Mouse (Mus musculus) c-Kit-positive CD71-positive TER-119-negative erythroid progenitor cells, embryonic 14.5 days (primary cell): Measurements from ENCODE around the gene Cfap70.

Source experiments
- DNase-seq: peaks from one replicate; pipeline ENCODE4 v3.0.0-alpha.2; 2013; ENCODE audit warnings: low read depth

Gene Cfap70

DNA sequence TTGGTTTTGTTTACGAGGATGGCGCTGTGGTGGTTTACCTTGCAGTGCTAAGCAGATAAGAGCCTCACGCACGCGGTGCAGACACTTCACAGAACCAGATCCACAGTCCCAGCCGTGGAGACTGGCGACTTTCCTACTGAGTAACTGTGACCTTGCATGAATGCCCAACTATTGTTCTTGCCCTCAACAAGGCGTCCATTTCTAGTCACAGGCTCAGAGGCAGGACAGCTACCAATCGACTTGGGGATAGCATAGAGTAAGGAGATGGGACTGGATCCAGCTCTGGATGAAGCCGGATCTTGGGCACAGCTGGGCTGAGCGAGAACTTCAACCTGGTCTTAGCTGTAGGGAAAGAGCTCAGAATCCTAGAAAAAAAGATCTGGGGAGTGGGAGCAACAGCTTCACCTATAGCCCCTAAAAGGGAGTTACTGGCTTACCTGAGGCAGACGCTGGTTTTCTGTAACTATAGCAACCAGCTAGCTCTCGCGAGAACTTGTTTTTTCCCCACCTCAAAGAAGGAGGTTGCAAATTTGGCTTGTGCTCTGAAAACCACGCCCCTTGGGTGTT, at the start of gene Cfap70:
Gene Cfap70 (minus strand): TSS at position 462 of the 567 bp plus-strand sequence.
- DNase-seq: peak; percentile 87

DNA sequence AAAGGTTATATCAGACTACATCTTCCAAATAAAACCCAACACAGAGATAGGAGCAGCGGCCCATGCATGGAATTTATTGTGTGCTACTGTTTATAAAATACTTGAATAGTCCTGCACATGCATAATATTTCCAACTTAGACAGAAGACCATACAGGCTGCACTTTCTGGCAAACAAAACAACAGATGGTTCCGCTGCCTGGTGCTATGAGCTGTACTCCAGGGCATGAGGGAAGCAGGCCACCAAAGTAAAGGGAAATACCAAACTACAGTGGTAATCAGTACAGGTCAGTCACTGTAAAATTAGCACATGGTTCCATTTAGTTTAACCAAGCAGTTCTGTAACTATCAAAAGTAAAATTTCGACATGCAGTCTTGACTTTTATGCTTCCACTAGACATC, 48.0 kb upstream of the Cfap70 start:
- DNase-seq: no peak

DNA sequence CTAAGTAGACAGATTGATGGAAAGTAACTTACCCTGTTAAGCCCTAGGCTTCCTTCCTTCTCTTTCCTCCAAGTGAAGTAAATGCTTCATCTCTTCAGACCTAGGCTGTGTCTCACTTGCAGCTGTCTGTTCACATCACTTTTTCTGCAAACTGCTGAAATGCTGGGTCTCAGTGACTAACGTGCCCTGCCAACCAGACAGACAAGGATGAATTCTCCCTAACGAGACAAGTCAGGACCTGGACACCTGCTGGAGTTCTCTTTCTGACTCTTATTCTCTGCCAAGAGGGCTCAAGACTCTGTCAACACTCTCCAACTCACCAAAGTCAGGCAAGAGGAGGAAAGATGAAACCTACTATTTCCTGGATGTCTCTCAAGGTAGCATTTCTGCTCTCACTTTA, 44.6 kb upstream of the Cfap70 start, which contains the start of gene Mss51:
Gene Mss51 (minus strand): TSS at position 299 of the 400 bp plus-strand sequence.
- DNase-seq: no peak

DNA sequence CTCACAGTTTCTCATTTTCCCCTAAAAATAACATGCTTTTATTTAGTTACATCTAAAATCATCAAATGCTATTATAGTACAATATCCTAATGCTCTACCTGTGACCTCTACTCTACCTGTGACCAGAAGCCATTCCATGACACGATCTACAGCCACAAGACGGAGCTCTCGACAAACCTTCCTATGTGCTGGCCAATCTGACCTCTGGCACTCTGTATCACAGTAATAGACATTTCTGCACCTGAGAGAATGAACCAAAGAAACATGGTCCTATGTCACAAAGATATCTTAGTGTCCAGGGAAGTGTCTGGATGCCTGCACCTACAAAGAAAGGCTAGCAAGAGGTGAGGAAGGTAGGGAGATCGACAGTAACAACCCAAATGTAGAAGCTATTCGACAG, 34.0 kb upstream of the Cfap70 start:
- no peak for DNase-seq

DNA sequence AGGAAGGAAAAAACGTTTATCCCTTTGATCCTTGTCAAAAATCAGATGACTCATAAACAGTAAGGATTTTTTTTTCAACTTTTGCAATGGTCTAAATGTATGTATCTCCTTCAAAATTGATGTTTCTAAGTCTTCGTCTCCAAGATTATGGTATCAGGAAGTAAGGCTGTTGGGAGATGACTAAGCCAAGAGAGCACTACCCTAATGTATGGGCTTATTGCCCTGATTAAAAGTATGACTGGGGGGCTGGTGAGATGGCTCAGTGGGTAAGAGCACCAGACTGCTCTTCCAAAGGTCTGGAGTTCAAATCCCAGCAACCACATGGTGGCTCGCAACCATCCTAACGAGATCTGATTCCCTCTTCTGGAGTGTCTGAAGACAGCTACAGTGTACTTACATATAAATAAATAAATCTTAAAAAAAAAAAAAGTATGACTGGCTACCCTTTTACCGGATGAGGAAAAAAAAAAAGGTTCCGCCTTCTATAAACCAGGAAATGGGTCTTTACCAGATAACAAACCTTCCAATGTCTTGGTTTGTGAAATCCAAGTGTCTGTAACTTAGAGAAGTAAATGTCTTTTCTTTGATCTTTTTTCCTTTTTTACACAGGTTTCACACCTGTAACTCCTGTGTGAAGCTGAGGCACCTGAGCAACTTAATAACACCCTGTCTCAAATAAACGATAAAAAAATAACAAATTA, 30.2 kb upstream of the Cfap70 start:
- DNase-seq: no peak

DNA sequence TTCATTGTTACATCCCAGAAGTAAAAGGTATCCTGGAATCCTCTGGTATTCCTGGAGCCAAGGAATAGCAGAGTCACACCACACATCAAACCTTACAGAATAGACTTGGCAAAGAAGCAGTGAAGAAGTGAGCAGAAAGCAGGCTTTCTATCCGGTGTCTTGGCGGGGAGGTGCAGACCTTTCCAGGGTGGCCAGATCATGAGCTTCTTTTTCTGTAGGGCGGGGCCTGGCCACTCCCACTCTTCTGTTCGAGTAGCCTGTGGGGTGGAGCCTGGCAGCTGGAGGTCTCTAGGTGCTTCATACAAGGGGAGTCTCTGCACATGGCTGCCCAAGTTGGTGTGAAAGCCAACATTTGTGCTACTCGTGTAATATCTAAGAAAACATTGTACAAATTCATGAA, 29.2 kb upstream of the Cfap70 start:
- DNase-seq: peak; percentile 70

DNA sequence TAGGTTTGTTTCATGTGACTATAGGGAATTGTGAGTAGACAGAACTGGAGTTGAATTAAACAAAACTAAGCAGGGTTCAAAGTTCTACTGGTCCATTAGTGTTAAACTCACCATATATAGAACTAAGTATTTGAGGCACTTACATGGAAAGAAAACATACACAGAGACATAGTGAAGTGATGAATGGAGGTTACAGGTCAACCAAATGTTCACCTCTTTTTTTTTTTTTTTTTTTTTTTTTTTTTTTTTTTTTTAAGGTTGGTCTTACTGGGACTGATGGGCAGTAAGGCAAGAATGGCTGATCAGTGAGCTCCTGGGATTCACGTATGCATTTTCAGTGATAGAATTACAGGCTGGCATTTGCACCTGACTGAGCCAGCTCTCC, 28.2 kb upstream of the Cfap70 start:
- DNase-seq: no peak

DNA sequence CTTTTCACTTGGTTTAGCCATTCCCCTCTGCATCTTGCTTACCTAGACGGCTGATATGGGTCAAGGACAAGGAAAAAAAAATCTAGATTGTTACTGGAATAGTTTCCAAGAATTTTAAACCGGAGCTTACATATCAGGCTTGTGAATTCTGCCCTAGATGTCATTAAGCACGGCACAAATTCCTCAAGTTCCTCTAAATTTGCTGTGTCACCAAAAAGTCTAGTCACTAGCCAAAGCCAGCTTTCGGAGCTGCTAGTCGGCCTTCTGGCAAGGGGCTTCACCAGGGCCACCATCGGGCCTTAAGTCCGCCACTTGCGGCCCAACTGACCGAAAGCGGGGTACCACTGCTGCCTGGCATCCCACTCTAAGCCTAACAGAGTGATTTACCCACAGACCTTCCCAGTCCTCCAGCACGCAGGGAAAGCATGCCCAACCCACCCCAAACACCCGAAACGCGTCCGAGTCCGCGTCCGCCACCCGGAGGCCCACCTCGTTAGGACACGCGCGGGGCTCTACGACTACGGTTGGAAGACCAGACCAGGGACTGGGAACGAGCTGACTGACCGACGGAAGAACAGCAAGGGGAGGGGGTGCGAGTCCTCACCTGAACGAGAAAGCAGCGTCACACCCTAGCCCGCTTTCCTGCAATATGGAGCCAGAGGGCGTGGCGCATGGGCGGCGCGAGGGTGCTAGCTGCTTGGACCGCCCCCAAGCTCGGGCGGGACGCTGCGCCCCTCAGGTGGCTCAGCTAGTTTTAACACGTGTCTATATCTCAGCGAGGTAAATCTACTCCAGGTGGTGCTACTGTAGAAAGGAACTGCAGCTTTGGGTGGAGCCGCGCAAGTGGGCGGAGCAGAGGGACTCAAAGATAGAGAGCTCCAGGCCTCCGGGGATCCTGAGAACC, 27.5 kb upstream of the Cfap70 start, which contains the start of gene Anxa7:
Gene Anxa7 (minus strand): TSS at position 843 of the 904 bp plus-strand sequence.
- DNase-seq: peak; percentile 62

DNA sequence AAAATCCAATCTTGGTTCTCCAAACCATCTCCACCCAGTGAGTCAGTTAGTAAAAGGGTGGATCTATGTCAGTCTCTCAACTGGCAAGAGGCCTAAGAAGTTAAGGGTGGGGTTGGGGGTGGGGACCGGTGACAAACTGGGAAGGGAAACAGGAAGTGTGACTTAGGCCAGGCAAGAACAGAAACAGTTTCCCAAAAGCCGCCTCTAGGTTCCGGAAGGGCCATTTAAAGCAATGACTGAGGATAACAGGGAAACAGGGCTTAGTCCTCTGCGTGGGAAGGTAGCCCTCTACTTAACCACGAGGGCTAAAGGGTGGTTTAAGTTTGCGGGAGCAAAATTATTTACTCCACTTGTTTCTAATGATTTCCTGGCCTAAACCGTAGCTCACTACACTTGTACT, 26.8 kb upstream of the Cfap70 start:
- DNase-seq: peak; percentile 71

DNA sequence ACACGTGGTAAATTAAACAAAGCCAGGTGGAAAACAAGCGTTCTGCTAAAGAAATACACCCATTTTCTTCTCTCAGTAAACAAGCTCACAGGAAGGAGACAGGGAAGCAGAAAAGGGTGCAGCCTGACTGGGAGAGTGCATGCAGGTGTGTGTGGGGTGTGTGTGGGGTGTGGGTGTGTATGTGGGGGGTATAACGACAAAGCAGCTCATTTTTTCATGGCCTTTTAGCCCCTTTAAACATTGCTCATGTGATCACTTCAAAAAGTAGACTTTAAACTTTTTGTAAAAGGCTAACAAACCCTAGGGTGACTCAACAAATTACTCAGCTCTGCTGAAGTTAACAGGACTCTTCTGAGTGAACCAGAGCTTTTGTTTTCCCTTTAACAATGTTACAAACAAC, 26.4 kb upstream of the Cfap70 start:
- no peak for DNase-seq

DNA sequence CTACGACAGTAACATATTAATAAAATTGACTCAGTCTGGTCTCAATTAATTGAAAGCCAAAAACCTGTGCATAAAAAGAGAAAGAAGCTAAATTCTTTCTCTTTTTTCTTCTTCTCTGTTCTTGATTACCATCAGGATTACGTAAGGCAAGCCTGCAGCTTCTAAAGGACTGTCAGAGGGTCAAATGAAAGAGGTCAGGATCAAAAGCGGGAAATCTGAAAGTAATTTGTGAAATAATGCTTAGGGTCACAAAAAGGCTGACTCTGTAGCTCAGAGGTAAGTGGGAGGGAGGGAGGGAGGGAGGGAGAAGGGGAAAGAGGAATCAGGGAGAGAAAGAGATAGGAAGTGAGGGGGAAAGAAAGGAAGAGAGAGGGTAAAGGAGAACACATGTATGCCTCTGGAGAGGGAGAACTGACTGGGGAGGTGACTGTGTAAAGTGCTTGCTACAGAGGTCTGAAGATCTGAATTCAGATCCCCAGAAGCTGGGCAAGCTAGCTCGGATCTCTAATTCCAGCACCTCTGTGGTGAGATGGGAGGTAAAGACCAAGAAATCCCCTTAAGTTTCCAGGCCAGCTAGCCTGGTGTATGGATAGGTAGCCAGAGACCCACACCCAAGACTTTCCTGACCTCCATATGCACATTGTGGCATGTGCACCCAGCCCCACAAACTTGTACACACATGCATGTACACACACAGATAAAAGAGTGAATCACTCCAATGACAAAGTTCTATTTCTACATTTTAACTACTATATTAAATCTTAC, 25.4 kb upstream of the Cfap70 start:
- no peak for DNase-seq

DNA sequence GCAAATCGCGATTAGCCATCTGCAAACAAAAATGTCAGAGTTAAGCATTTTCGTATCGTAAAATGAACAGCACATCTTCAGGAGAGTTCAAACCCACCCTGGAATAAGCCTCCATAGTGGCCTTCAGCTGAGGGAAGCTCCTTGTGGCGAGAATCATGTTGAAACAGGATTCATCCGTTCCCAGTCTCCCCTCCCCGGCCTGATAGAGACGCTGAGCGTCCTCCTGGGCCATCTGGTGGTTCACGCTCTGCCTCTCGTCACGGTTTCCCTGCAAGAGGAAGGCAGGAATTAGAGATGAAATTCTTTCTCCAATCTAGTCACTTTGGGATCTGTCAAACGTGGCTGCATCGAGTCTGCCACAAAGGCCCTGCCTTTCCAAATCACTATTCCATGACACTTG, 8.2 kb upstream of the Cfap70 start:
- no peak for DNase-seq

DNA sequence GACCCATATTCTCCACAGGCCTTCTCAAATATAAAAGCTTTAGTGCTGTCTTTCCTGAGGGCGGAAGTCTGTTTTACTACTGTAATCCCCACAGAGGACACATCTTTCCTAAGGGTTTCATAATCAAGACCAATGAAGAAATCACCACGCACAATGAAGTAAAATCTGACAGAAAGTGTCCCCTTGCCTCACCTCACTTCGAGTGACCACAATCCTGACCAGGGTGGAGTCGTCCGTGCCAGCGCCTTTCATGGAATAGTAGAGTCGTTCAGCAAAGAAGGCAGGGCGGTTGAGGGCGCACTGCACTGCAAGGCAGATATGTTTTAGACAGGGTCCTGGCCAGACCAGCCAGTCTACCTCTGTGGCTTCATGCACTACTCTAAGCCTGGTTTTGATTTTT, 6.4 kb upstream of the Cfap70 start:
- DNase-seq: no peak

DNA sequence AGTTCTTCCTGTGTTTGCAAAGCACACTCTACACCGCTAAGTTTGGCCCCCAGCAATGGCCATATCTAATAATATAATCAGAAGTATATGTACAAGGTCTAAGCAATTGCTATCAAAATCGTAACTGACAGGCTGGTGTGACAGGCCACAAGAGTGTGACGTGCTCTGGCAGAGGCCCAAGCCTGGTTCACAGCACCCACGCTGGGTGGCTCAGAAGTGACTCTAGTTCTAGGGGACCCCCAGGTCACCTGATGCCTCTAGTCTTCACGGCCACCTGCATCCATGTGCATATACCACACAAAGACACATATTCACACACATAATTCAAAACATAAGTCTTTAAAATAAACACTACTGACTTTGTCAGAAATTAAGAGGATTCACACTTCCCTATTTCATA, 903 bp upstream of the Cfap70 start:
- DNase-seq: no peak

DNA sequence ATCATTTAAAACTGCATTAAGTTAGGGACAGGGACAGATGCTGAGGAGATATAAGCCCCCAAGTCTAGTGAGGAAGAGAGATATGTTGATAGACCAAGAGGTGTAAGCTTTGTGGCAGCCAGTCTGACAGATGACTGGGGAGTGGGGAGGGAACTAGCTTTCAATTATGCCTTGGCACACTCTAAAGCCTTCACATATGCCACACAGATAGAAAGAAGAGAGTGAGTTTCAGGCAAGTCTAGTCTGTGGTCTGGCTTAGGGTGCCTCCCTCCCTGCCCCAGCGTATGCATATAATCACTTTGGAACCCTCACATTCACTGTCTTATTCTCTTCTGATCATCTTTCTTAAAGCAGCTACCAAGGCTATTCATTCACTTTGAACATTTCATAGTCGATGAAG, 724 bp downstream of the Cfap70 start:
- DNase-seq: peak; percentile 10

DNA sequence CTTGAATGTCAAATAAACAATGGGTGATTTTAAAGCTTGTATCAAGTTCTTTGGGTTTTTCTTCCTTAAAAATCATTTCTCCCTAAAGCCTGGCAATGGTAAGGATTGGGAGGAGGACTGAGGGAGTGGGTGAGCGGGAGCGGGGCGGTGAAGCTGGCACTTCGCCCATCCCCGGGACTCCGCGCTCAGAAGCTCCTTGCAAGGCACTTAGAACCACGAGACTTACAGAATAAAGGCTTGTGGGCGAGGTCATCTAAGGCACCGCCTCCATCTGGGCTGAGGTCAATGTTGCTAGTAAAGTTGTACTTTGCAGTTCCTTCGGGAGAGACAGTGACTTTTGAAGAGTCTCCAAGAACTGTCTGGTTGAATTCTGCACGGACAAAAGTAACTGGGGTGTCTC, 4.8 kb downstream of the Cfap70 start:
- DNase-seq: no peak

DNA sequence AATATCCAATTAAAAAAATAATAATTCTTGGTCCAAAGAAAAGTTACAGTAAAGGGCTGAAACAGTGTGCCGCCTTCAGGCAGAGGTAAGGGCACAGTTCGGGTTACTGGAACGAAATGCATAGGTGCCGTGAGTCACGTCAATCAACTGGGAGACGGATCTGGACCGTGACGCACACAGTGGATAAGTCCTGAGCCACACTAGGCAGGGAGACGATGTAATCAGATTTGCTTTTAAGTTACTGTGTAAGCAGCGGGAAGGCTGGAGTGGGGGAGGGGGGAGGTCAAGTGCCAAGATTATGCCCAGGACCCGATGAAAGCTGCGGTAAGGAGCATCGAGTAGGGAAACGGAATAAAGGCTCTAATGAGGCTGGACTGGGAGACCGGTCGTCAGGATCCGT, 9.8 kb downstream of the Cfap70 start:
- DNase-seq: no peak

DNA sequence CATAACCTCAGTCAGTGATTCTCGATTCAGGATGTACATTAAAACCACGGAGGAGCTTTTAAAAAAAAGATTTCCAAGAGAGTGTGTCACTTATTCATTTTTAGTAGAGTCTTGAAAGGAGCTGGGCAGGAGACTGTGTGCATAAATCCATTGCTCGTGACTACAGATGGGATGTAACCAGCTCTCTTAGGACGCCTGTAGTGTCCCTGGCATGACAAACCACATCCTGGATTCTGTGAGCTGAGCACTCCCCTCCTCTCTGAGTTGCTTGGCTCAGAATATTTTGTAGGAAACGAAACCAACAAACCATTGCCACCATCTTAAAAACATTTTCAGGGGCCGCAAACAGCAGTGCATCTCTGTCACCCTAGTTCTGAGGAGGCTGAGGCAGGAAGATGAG, 15.1 kb downstream of the Cfap70 start:
- no peak for DNase-seq

DNA sequence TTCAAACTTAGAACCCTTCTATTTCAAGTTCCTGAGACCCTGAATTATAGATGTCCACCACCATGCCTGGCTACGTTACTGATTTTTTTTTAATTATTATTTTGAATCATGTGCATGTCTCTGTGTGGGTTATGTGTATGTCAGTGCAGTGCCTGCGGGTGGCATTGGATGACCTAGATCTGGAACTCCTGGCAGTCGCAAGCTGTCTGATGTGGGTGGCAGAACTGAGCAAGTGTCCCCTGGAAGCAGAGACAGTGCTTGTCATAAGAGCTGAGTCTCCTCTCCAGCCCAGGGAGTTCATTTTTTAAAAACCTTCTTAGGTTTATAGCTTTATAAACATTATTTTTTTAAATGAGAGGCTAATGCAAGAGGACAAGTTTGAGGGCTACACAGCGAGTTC, 19.6 kb downstream of the Cfap70 start:
- DNase-seq: no peak

DNA sequence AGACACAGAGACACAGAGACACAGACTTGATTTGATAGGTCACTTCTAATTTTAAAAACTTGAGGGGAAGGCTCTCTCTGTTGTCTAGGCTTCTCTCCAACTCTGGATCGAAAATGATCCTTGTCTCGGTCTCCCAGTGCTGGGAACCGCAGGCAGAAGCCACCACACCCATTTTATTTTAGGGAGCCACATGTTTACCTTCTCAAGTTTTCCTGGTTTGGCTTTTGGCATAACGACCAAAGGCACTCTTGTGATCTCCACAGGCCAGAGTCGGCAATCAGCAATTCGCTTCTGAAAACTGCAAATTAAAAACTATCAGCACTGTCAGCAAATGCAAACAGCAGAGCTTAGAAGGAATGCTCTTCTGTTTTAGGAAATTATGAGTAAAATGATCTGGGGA, 20.3 kb downstream of the Cfap70 start:
- DNase-seq: no peak

DNA sequence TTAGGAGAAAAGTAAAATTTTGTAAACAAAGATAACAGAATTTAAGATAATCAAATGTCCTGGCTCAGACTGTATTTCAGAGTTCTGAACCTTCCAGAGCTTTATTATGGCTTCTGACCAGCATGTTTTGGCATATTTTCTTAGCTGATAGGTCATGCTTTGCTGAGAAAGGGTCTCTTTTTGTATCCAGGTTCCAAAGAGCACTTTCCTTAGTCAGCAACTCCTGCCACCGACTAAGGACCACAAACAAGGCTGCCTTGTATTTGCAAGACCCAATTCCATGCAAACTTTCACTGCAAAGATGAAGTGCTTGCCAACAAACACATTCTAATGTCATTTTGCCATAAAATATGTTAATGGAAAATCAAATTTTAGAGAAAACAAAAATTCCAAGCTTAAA, 22.2 kb downstream of the Cfap70 start:
- DNase-seq: no peak

DNA sequence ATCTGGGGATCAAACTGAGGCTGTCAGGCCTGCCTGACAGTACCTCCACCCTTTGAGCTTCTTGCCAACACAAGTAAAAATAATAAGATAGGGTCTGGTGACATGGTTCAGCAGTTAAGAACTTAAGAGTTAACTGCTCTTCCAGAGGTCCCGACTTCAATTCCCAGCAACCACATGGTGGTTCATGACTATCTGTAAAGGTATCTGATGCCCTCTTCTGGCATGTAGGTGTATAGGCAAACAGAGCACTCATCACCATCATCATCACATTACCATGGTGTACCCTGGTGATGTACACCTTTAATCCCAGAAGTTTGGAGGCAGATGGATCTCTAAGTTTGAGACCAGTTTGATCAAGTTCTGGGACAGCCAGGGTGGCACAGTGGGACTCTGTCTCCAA, 23.4 kb downstream of the Cfap70 start:
- DNase-seq: no peak
